ENCODE assay signal across 9 mouse cellular contexts in the genomic region with DNA sequence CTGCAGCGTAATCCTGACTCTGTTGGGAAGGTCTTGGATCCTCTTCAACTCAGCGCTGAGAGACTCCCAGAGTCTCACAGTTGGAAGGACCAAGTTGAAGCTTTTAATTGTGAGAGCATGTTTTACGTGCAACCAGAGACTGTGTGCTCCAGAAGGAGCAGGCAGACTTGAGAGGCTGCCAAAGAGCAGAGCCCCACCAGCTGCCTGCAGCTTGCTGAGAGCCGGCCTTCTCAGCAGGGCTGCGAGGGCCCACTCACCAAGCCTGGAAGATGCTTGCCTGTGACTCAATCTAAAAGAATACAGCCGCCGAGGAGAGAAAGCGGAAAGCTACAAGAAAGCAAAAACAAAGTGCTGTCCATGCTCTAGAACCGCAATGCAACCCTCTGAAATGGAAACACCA. TPM values are rescaled to one million over a fixed set of nuclear protein-coding genes. Genes with fewer than 3 reads are reported as not detected.
DNase-seq lines count a peak whose midpoint lies in the region; ATAC-seq and TF ChIP-seq lines count a peak whose summit lies in the region.
"Had no signal": no experiment of that assay in that cellular context is flagged by ENCODE, and none has a peak within 500 bp of the region (broad histone marks: within the 10 kb centered on the region; RNA-seq: fewer than 3 reads in every experiment).

No protein-coding gene starts in this region.

- peak; percentile 72 for ATAC-seq in forebrain, embryonic 14.5 days
- no peak for ATAC-seq in forebrain, embryonic 11.5 days (replicated peaks; ENCODE audit: low FRiP score)
- peak; percentile 90 for ATAC-seq in forebrain, postnatal 0 days
- peak; percentile 96 for ATAC-seq in lung, embryonic 15.5 days (ENCODE audit: borderline replicate concordance, extremely low read depth, low FRiP score, low TSS enrichment)

- peak overlapping the region; percentile 27; the same call in 1 of the 2 replicates for H3K27ac ChIP-seq in forebrain, embryonic 14.5 days (ENCODE audit: low read depth, low read length)
- H3K27ac ChIP-seq in forebrain, embryonic 11.5 days (ENCODE audit: low read depth, low read length) = no peak overlapping the region
- no peak overlapping the region for H3K27ac ChIP-seq in forebrain, postnatal 0 days (ENCODE audit: low read depth, low read length)
- peak overlapping the region; percentile 88 for H3K27ac ChIP-seq in lung, embryonic 15.5 days

- 59% methylated on average over 9 of the region's 9 CpGs for WGBS in forebrain, embryonic 14.5 days
- 68% methylated on average over 9 of the region's 9 CpGs for WGBS in forebrain, embryonic 11.5 days
- WGBS in forebrain, postnatal 0 days = 43% methylated on average over 9 of the region's 9 CpGs
- 21% methylated on average over 9 of the region's 9 CpGs for WGBS in lung, embryonic 15.5 days

- H3K4me2 ChIP-seq in forebrain, embryonic 14.5 days (ENCODE audit: low read length) = no peak overlapping the region
- no peak overlapping the region for H3K4me2 ChIP-seq in forebrain, embryonic 11.5 days (ENCODE audit: low read depth, low read length, severe bottlenecking)
- H3K4me2 ChIP-seq in forebrain, postnatal 0 days (ENCODE audit: low read depth) = no peak overlapping the region
- H3K4me2 ChIP-seq in lung, embryonic 15.5 days = peak overlapping the region; percentile 18; the same call in 1 of the 2 replicates

- H3K9ac ChIP-seq in forebrain, embryonic 14.5 days (ENCODE audit: low read length) = no peak overlapping the region
- no peak overlapping the region for H3K9ac ChIP-seq in forebrain, embryonic 11.5 days (ENCODE audit: low read length)
- H3K9ac ChIP-seq in forebrain, postnatal 0 days = no peak overlapping the region
- H3K9ac ChIP-seq in lung, embryonic 15.5 days = no peak overlapping the region

- H3K9me3 ChIP-seq in forebrain, embryonic 14.5 days (replicated peaks; ENCODE audit: control insufficient read depth, low read length) = no peaks in the 10 kb centered on the region
- no peaks in the 10 kb centered on the region for H3K9me3 ChIP-seq in forebrain, embryonic 11.5 days (ENCODE audit: control insufficient read depth, low read length)
- H3K9me3 ChIP-seq in forebrain, postnatal 0 days (ENCODE audit: low read length) = no peaks in the 10 kb centered on the region
- no peaks in the 10 kb centered on the region for H3K9me3 ChIP-seq in lung, embryonic 15.5 days

- no peaks in the 10 kb centered on the region for H3K4me1 ChIP-seq in forebrain, embryonic 14.5 days (ENCODE audit: control insufficient read depth, insufficient read depth, low read length)
- H3K4me1 ChIP-seq in forebrain, embryonic 11.5 days (replicated peaks; ENCODE audit: control insufficient read depth, insufficient read depth, low read length) = no peaks in the 10 kb centered on the region
- no peaks in the 10 kb centered on the region for H3K4me1 ChIP-seq in forebrain, postnatal 0 days (ENCODE audit: insufficient read depth)
- peaks cover 36% of the 10 kb centered on the region for H3K4me1 ChIP-seq in lung, embryonic 15.5 days

- DNase-seq in forebrain, embryonic 14.5 days (ENCODE audit: low spot score) = peak; percentile 64
- DNase-seq in forebrain, embryonic 11.5 days (ENCODE audit: low spot score) = no peak
- DNase-seq in forebrain, postnatal 0 days = peak; percentile 60
- DNase-seq in heart, postnatal 10 days = peak; percentile 87 to 90
- DNase-seq in layer of hippocampus, adult 18-20 months (ENCODE audit: low spot score in 2 of 2) = peak; percentile 64 to 78
- peak; percentile 87 for DNase-seq in skeletal muscle tissue, adult 2 months (ENCODE audit: low read depth, low spot score)
- no peak for DNase-seq in spleen, postnatal 4 days (ENCODE audit: low spot score in 2 of 2)

- no peaks in the 10 kb centered on the region for H3K27me3 ChIP-seq in forebrain, embryonic 14.5 days (replicated peaks; ENCODE audit: control insufficient read depth, insufficient read depth, low read length)
- no peaks in the 10 kb centered on the region for H3K27me3 ChIP-seq in forebrain, embryonic 11.5 days (ENCODE audit: control insufficient read depth, insufficient read depth, low read length)
- H3K27me3 ChIP-seq in forebrain, postnatal 0 days (ENCODE audit: insufficient read depth, low read length) = no peaks in the 10 kb centered on the region
- no peaks in the 10 kb centered on the region for H3K27me3 ChIP-seq in lung, embryonic 15.5 days
- H3K27me3 ChIP-seq: CH12.LX had no signal

- intact Hi-C loops in heart, postnatal 10 days (cut with DNase I) = no loop called here

- no peak overlapping the region for H3K4me3 ChIP-seq in forebrain, embryonic 14.5 days (ENCODE audit: low read depth, low read length)
- no peak overlapping the region for H3K4me3 ChIP-seq in forebrain, embryonic 11.5 days (ENCODE audit: low read depth, low read length)
- H3K4me3 ChIP-seq in forebrain, postnatal 0 days (ENCODE audit: low read depth, low read length) = no peak overlapping the region
- no peak overlapping the region for H3K4me3 ChIP-seq in lung, embryonic 15.5 days

- no peak for TF ChIP-seq CTCF in forebrain, postnatal 0 days (IDR thresholded peaks at IDR 0.05; ENCODE audit: low read depth)

- H3K36me3 ChIP-seq in forebrain, embryonic 14.5 days (ENCODE audit: control insufficient read depth, insufficient read depth, low read length) = no peaks in the 10 kb centered on the region
- H3K36me3 ChIP-seq in forebrain, embryonic 11.5 days (ENCODE audit: control insufficient read depth, insufficient read depth, low read length) = no peaks in the 10 kb centered on the region
- no peaks in the 10 kb centered on the region for H3K36me3 ChIP-seq in forebrain, postnatal 0 days (ENCODE audit: insufficient read depth)
- H3K36me3 ChIP-seq in lung, embryonic 15.5 days = no peaks in the 10 kb centered on the region

RNA-seq across cellular contexts. Expression of a gene that starts 57.0 kb away (rescaled TPM):
- 12.3 and 15.6 TPM in 2 replicates for polyA plus RNA-seq in forebrain, embryonic 14.5 days (2014; fragmentation: Nextera tagmentation; extraction: Ambion mirVana)
- polyA plus RNA-seq in forebrain, embryonic 11.5 days (2014; fragmentation: Nextera tagmentation; extraction: Ambion mirVana) = 13.9 and 16.5 TPM in 2 replicates
- total RNA-seq in forebrain, postnatal 0 days (2014; rRNA removed) = 14.3 and 22.6 TPM in 2 replicates
- 9.7 and 10.4 TPM in 2 replicates for polyA plus RNA-seq in forebrain, postnatal 0 days (2015; fragmentation: Nextera tagmentation; extraction: Ambion mirVana)
- 100 to 1,000 TPM; 207 to 219 TPM for total RNA-seq in heart, postnatal 10 days (2021)
- total RNA-seq in layer of hippocampus, adult 18-20 months (2021) = 1 to 10 TPM; 3.1 to 3.4 TPM
- polyA plus RNA-seq in lung, embryonic 15.5 days (2015; fragmentation: Nextera tagmentation; extraction: Ambion mirVana) = 111 and 115 TPM in 2 replicates

Comparison
In these comparisons a context has a peak if more than half of its experiments do, and no peak if none do; other contexts are left out.
1. DNase-seq: peak in forebrain, embryonic 14.5 days (single experiment), forebrain, postnatal 0 days (single experiment), heart, postnatal 10 days (2 of 2), layer of hippocampus, adult 18-20 months (2 of 2) and skeletal muscle tissue, adult 2 months (single experiment); none in forebrain, embryonic 11.5 days (single experiment) and spleen, postnatal 4 days (0 of 2).
2. H3K27ac ChIP-seq: peak in forebrain, embryonic 14.5 days (single experiment) and lung, embryonic 15.5 days (single experiment); none in forebrain, embryonic 11.5 days (single experiment) and forebrain, postnatal 0 days (single experiment).